Mouse (Mus musculus): Measurements from ENCODE around the gene Akap9. TPM values are rescaled to one million over a fixed set of nuclear protein-coding genes. Genes with fewer than 3 reads are reported as not detected.
"Not testable (repeated sequence)": the region's sequence is repeated elsewhere in the genome, so short reads cannot be mapped to it uniquely, and the experiment has no call there.

The Akap9 gene
- polyA plus RNA-seq, 1 experiment = 12.3 TPM

GRCm38 (mm10) chr5:4004531-4005469, 76.9 kb downstream of the Akap9 start:
- TF ChIP-seq GATA1 (IDR thresholded peaks at IDR 0.05; ENCODE audit: borderline replicate concordance, low read length) (no peak), FLI1 (IDR thresholded peaks at IDR 0.05; ENCODE audit: low read length) (no peak)
- H3K36me3 ChIP-seq (replicated peaks; ENCODE audit: low read length) = peaks cover 63% of the 10 kb centered on the region
- H3K27me3 ChIP-seq (replicated peaks) = no peaks in the 10 kb centered on the region
- no peak overlapping the region for H3K4me3 ChIP-seq (replicated peaks)
- no peaks in the 10 kb centered on the region for H3K4me1 ChIP-seq
- H3K9me3 ChIP-seq = no peaks in the 10 kb centered on the region

DNA sequence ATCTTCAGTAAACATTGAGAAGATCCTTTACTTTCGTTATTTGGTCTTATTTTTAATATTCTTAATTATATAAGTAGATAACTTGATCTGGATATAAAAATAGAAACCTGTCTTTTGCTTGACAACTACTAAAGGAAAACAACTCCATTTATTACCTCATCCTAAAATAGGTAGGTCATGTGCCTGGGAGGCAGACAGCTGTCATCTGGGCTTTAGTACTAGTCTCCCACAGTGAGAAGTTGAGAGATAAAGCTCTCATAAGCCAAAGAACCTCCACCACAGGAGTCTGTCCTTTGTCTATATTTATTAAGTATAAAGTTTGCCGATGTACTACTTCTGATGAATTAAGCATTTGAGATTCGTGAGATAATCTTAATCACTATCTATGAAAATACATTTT, 78.8 kb downstream of the Akap9 start:
- H3K36me3 ChIP-seq (replicated peaks; ENCODE audit: low read length) = peaks cover 73% of the 10 kb centered on the region
- no peaks in the 10 kb centered on the region for H3K4me1 ChIP-seq
- TF ChIP-seq GATA1 (IDR thresholded peaks at IDR 0.05; ENCODE audit: borderline replicate concordance, low read length) (no peak), FLI1 (IDR thresholded peaks at IDR 0.05; ENCODE audit: low read length) (no peak)
- no peak overlapping the region for H3K4me3 ChIP-seq (replicated peaks)
- H3K9me3 ChIP-seq = no peaks in the 10 kb centered on the region
- no peaks in the 10 kb centered on the region for H3K27me3 ChIP-seq (replicated peaks)

DNA sequence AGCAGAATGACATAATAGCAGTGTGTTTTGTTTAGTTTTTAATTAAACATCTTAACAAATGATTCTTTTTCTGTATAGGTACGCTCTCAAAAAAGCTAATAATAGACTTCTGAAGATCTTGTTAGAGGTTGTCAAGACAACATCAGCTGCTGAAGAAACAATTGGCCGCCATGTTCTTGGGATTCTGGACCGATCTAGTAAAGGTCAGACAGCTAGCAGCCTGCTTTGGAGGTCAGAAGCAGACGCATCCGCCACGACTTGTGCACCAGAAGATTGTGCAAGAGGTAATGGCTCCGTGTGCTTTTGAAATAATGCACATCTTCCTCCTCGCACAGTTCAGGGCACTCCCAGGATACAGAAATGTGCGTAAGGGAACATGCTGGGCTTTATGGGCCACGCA, 80.4 kb downstream of the Akap9 start:
- H3K36me3 ChIP-seq (replicated peaks; ENCODE audit: low read length) = peaks cover 87% of the 10 kb centered on the region
- TF ChIP-seq FLI1 (IDR thresholded peaks at IDR 0.05; ENCODE audit: low read length) (no peak), GATA1 (IDR thresholded peaks at IDR 0.05; ENCODE audit: borderline replicate concordance, low read length) (no peak)
- H3K4me3 ChIP-seq (replicated peaks) = no peak overlapping the region
- H3K9me3 ChIP-seq = no peaks in the 10 kb centered on the region
- no peaks in the 10 kb centered on the region for H3K4me1 ChIP-seq
- no peaks in the 10 kb centered on the region for H3K27me3 ChIP-seq (replicated peaks)

GRCm38 (mm10) chr5:4009540-4009939, 81.7 kb downstream of the Akap9 start:
- no peak overlapping the region for H3K4me3 ChIP-seq (replicated peaks)
- no peaks in the 10 kb centered on the region for H3K9me3 ChIP-seq
- no peaks in the 10 kb centered on the region for H3K4me1 ChIP-seq
- TF ChIP-seq GATA1 (IDR thresholded peaks at IDR 0.05; ENCODE audit: borderline replicate concordance, low read length) (no peak), FLI1 (IDR thresholded peaks at IDR 0.05; ENCODE audit: low read length) (no peak)
- H3K27me3 ChIP-seq (replicated peaks) = no peaks in the 10 kb centered on the region
- H3K36me3 ChIP-seq (replicated peaks; ENCODE audit: low read length) = peaks cover 89% of the 10 kb centered on the region

- not testable (repeated sequence) for H3K4me3 ChIP-seq (replicated peaks); H3K27me3 ChIP-seq (replicated peaks); H3K9me3 ChIP-seq
- Histone ChIP-seq H3K4me1 (peaks cover 26% of the 10 kb centered on the region), H3K36me3 (replicated peaks; ENCODE audit: low read length) (peaks cover 67% of the 10 kb centered on the region)
Observed at GRCm38 (mm10) chr5:4017646-4018045, 89.8 kb downstream of the Akap9 start.

DNA sequence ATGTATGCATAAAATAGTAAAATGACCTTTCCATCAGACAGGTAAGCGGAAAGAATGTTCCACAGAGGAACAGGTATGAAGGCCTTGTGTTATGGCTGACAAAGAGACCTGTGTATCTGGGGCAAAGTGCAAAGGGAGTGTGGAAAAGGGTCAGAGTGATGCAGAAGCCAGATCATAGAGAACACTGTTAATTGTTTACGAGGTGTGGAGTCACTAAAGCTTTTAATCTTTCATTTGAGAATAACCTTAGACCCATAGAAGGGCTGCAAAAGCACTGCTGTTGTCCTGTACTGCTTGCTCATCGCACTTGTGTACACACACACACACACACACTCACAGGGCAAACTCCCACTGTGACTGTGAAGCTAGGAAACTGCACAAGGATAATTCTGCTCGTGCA, 91.5 kb downstream of the Akap9 start:
- H3K27me3 ChIP-seq (replicated peaks) = no peaks in the 10 kb centered on the region
- no peak overlapping the region for H3K4me3 ChIP-seq (replicated peaks)
- H3K4me1 ChIP-seq = peaks cover 34% of the 10 kb centered on the region
- H3K9me3 ChIP-seq = no peaks in the 10 kb centered on the region
- H3K36me3 ChIP-seq (replicated peaks; ENCODE audit: low read length) = peaks cover 61% of the 10 kb centered on the region
- TF ChIP-seq FLI1 (IDR thresholded peaks at IDR 0.05; ENCODE audit: low read length) = no peak
- TF ChIP-seq GATA1 (IDR thresholded peaks at IDR 0.05; ENCODE audit: borderline replicate concordance, low read length) = no peak

- no peak overlapping the region for H3K4me3 ChIP-seq (replicated peaks)
- H3K4me1 ChIP-seq = peaks cover 34% of the 10 kb centered on the region
- no peak for TF ChIP-seq GATA1 (IDR thresholded peaks at IDR 0.05; ENCODE audit: borderline replicate concordance, low read length)
- TF ChIP-seq FLI1 (IDR thresholded peaks at IDR 0.05; ENCODE audit: low read length) = no peak
- no peaks in the 10 kb centered on the region for H3K9me3 ChIP-seq
- no peaks in the 10 kb centered on the region for H3K27me3 ChIP-seq (replicated peaks)
- H3K36me3 ChIP-seq (replicated peaks; ENCODE audit: low read length) = peaks cover 55% of the 10 kb centered on the region
Observed at GRCm38 (mm10) chr5:4020018-4020417, 92.2 kb downstream of the Akap9 start.

DNA sequence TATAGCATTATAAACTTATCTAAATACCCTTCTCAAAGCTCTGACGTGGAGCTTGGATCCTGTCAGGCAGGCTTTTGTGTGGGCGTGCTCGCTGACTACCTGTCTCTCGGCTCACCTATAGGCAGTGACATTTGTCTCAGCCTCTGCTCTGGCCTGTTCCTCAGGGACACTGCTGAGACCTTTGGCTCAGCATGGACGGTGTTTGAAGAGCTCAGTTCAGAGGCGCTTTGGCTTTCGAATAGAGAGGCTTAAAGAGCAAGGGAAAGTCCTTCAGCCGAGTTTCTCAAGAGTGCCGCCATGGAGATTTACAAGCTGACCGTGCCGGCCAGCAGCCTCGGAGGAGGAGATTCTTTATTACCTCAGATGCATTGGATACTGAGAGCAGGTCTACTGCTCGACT, 95.3 kb downstream of the Akap9 start:
- H3K9me3 ChIP-seq = no peaks in the 10 kb centered on the region
- peaks cover 49% of the 10 kb centered on the region for H3K36me3 ChIP-seq (replicated peaks; ENCODE audit: low read length)
- no peak for TF ChIP-seq GATA1 (IDR thresholded peaks at IDR 0.05; ENCODE audit: borderline replicate concordance, low read length)
- H3K27me3 ChIP-seq (replicated peaks) = no peaks in the 10 kb centered on the region
- H3K4me1 ChIP-seq = peaks cover 29% of the 10 kb centered on the region
- H3K4me3 ChIP-seq (replicated peaks) = no peak overlapping the region

GRCm38 (mm10) chr5:4023742-4024681, 96.2 kb downstream of the Akap9 start:
- TF ChIP-seq FLI1 (IDR thresholded peaks at IDR 0.05; ENCODE audit: low read length) (no peak), GATA1 (IDR thresholded peaks at IDR 0.05; ENCODE audit: borderline replicate concordance, low read length) (no peak)
- H3K27me3 ChIP-seq (replicated peaks) = no peaks in the 10 kb centered on the region
- peaks cover 53% of the 10 kb centered on the region for H3K36me3 ChIP-seq (replicated peaks; ENCODE audit: low read length)
- peaks cover 26% of the 10 kb centered on the region for H3K4me1 ChIP-seq
- H3K9me3 ChIP-seq = no peaks in the 10 kb centered on the region
- H3K4me3 ChIP-seq (replicated peaks) = no peak overlapping the region

- no peaks in the 10 kb centered on the region for H3K27me3 ChIP-seq (replicated peaks)
- H3K4me3 ChIP-seq (replicated peaks) = no peak overlapping the region
- no peak for TF ChIP-seq FLI1 (IDR thresholded peaks at IDR 0.05; ENCODE audit: low read length)
- TF ChIP-seq GATA1 (IDR thresholded peaks at IDR 0.05; ENCODE audit: borderline replicate concordance, low read length) = no peak
- peaks cover 51% of the 10 kb centered on the region for H3K36me3 ChIP-seq (replicated peaks; ENCODE audit: low read length)
- H3K4me1 ChIP-seq = peaks cover 18% of the 10 kb centered on the region
- H3K9me3 ChIP-seq = no peaks in the 10 kb centered on the region
Observed at GRCm38 (mm10) chr5:4024727-4025126, 96.9 kb downstream of the Akap9 start.

DNA sequence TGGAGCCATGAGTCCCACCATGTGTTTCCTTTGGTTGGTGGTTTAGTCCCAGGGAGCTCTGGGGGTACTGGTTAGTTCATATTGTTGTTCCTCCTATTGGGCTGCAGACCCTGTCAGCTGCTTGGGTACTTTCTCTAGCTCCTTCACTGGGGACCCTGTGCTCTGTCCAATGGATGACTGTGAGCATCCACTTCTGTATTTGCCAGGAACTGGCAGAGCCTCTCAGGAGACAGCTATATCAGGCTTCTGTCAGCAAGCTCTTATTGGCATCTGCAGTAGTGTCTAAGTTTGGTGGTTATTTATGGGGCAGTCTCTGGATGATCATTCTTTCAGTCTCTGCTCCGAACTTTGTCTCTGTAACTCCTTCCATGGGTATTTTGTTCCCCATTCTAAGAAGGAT, 98.5 kb downstream of the Akap9 start:
- peaks cover 18% of the 10 kb centered on the region for H3K4me1 ChIP-seq
- not testable (repeated sequence) for H3K4me3 ChIP-seq (replicated peaks); H3K27me3 ChIP-seq (replicated peaks); H3K9me3 ChIP-seq
- H3K36me3 ChIP-seq (replicated peaks; ENCODE audit: low read length) = peaks cover 52% of the 10 kb centered on the region

Data from megakaryocyte, embryonic 14.5 days (primary cell).